Mouse (Mus musculus): ENCODE results near the gene Vil1. TPM values are rescaled to one million over a fixed set of nuclear protein-coding genes. Genes with fewer than 3 reads are reported as not detected.

Vil1 gene
- total and polyA plus RNA-seq, 2 experiments from 2014 or later: 0.31 to 0.38 TPM

GRCm38 (mm10) chr1:74452611-74453045 lies 43.5 kb downstream of the Vil1 start:
- TF ChIP-seq CTCF (IDR thresholded peaks at IDR 0.05): peak; percentile 80
- ATAC-seq (ENCODE audit: low FRiP score) (no peak), DNase-seq (ENCODE audit: low spot score) (peak; percentile 56)
- Histone ChIP-seq H3K36me3 (ENCODE audit: insufficient read depth, low read length) (peaks cover 27% of the 10 kb centered on the region; the same call in 1 of the 2 replicates), H3K27ac (ENCODE audit: low read depth, low read length) (no peak overlapping the region), H3K27me3 (ENCODE audit: insufficient read depth, low read length) (no peaks in the 10 kb centered on the region), H3K4me3 (ENCODE audit: low read depth, low read length) (no peak overlapping the region), H3K9ac (replicated peaks; ENCODE audit: low read length, poor library complexity, severe bottlenecking) (no peak overlapping the region), H3K4me2 (ENCODE audit: low read depth, low read length, poor library complexity, severe bottlenecking) (no peak overlapping the region), H3K4me1 (ENCODE audit: insufficient read depth, low read length) (no peaks in the 10 kb centered on the region), H3K9me3 (ENCODE audit: low read length) (no peaks in the 10 kb centered on the region)
- 59% methylated on average over 4 of the region's 4 CpGs for WGBS

DNA sequence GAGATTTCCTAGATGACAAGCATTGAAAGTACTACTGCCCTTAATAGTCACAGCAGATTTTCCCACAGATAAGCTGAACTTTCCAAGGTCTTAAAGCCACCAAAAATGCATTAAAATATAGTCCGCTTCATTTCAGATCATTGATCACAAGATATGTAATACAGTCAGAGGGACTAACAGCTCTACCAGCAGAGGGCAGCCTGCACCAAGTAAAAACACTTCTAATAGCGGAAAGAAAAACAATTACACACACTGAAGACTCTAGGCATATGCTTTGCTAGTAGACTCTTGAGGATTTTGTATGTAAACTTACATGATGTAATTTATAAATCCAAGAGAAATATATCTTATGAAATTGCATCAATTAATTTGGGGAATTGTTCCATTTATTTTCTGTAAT lies 51.1 kb downstream of the Vil1 start:
- Histone ChIP-seq H3K9me3 (ENCODE audit: low read length) (no peaks in the 10 kb centered on the region), H3K27me3 (ENCODE audit: insufficient read depth, low read length) (no peaks in the 10 kb centered on the region), H3K4me1 (ENCODE audit: insufficient read depth, low read length) (no peaks in the 10 kb centered on the region), H3K36me3 (ENCODE audit: insufficient read depth, low read length) (peaks cover 18% of the 10 kb centered on the region; the same call in 1 of the 2 replicates), H3K9ac (replicated peaks; ENCODE audit: low read length, poor library complexity, severe bottlenecking) (no peak overlapping the region), H3K27ac (ENCODE audit: low read depth, low read length) (no peak overlapping the region), H3K4me3 (ENCODE audit: low read depth, low read length) (no peak overlapping the region), H3K4me2 (ENCODE audit: low read depth, low read length, poor library complexity, severe bottlenecking) (no peak overlapping the region)
- DNase-seq (ENCODE audit: low spot score) (peak; percentile 53), ATAC-seq (ENCODE audit: low FRiP score) (no peak)
- peak; percentile 63 for TF ChIP-seq CTCF (IDR thresholded peaks at IDR 0.05)
- WGBS: 75% methylated on average over 2 of the region's 2 CpGs

MicroRNA genes within 50 kb of the gene (microRNA counts, 519-probe panel; counts per million panel counts)
- 3,914 counts per million, percentile 81 among the panel's probes with 10 or more counts for microRNA mmu-miR-26b

Small RNAs within 50 kb of the gene (microRNA-seq; reads per million reads assigned to microRNA genes)
- gene Mir26b (ENCODE audit: borderline number of aligned reads): 17,340 reads per million, percentile 98 among the genes with 10 or more reads in this experiment

Other genes starting within 250 kb of the Vil1 start
- gene Cxcr1, start 214.7 kb upstream of the Vil1 start, total RNA-seq (2014; rRNA removed): not detected in 2 replicates
- gene Cxcr1, start 214.7 kb upstream of the Vil1 start, polyA plus RNA-seq (2015; fragmentation: Nextera tagmentation; extraction: Ambion mirVana): not detected in 2 replicates
- gene Arpc2, start 173.3 kb upstream of the Vil1 start, total RNA-seq (2014; rRNA removed): 149 and 183 TPM in 2 replicates
- gene Arpc2, start 173.3 kb upstream of the Vil1 start, polyA plus RNA-seq (2015; fragmentation: Nextera tagmentation; extraction: Ambion mirVana): 442 and 464 TPM in 2 replicates
- 0.52 TPM in 1 of 2 replicates, not detected in the other for gene Gpbar1, start 130.8 kb upstream of the Vil1 start, total RNA-seq (2014; rRNA removed)
- 0.16 TPM in 1 of 2 replicates, not detected in the other for gene Gpbar1, start 130.8 kb upstream of the Vil1 start, polyA plus RNA-seq (2015; fragmentation: Nextera tagmentation; extraction: Ambion mirVana)
- gene Aamp, start 124.6 kb upstream of the Vil1 start, total RNA-seq (2014; rRNA removed): 139 and 148 TPM in 2 replicates
- gene Aamp, start 124.6 kb upstream of the Vil1 start, polyA plus RNA-seq (2015; fragmentation: Nextera tagmentation; extraction: Ambion mirVana): 203 and 216 TPM in 2 replicates
- 101 and 116 TPM in 2 replicates for gene Pnkd, start 124.4 kb upstream of the Vil1 start, total RNA-seq (2014; rRNA removed)
- gene Pnkd, start 124.4 kb upstream of the Vil1 start, polyA plus RNA-seq (2015; fragmentation: Nextera tagmentation; extraction: Ambion mirVana): 135 and 140 TPM in 2 replicates
- 9.8 and 20.7 TPM in 2 replicates for gene Tmbim1, start 103.8 kb upstream of the Vil1 start, total RNA-seq (2014; rRNA removed)
- gene Tmbim1, start 103.8 kb upstream of the Vil1 start, polyA plus RNA-seq (2015; fragmentation: Nextera tagmentation; extraction: Ambion mirVana): 9.8 and 10.5 TPM in 2 replicates
- gene Catip, start 47.3 kb upstream of the Vil1 start, total RNA-seq (2014; rRNA removed): 2.7 and 4.0 TPM in 2 replicates
- 1.6 and 2.4 TPM in 2 replicates for gene Catip, start 47.3 kb upstream of the Vil1 start, polyA plus RNA-seq (2015; fragmentation: Nextera tagmentation; extraction: Ambion mirVana)
- 7.8 and 12.6 TPM in 2 replicates for gene Slc11a1, start 34.2 kb upstream of the Vil1 start, total RNA-seq (2014; rRNA removed)
- 1.3 and 1.7 TPM in 2 replicates for gene Slc11a1, start 34.2 kb upstream of the Vil1 start, polyA plus RNA-seq (2015; fragmentation: Nextera tagmentation; extraction: Ambion mirVana)
- gene Ctdsp1, start 17.9 kb upstream of the Vil1 start, total RNA-seq (2014; rRNA removed): 23.9 and 29.3 TPM in 2 replicates
- 11.7 and 12.1 TPM in 2 replicates for gene Ctdsp1, start 17.9 kb upstream of the Vil1 start, polyA plus RNA-seq (2015; fragmentation: Nextera tagmentation; extraction: Ambion mirVana)
- gene Cnot9, start 96.7 kb downstream of the Vil1 start, total RNA-seq (2014; rRNA removed): 40.3 and 40.8 TPM in 2 replicates
- gene Cnot9, start 96.7 kb downstream of the Vil1 start, polyA plus RNA-seq (2015; fragmentation: Nextera tagmentation; extraction: Ambion mirVana): 43.0 and 47.4 TPM in 2 replicates
- gene Plcd4, start 133.5 kb downstream of the Vil1 start, total RNA-seq (2014; rRNA removed): 4.9 and 9.4 TPM in 2 replicates
- 7.1 and 7.3 TPM in 2 replicates for gene Plcd4, start 133.5 kb downstream of the Vil1 start, polyA plus RNA-seq (2015; fragmentation: Nextera tagmentation; extraction: Ambion mirVana)
- gene Usp37, start 134.9 kb downstream of the Vil1 start, total RNA-seq (2014; rRNA removed): 19.3 and 25.7 TPM in 2 replicates
- 16.4 and 18.5 TPM in 2 replicates for gene Usp37, start 134.9 kb downstream of the Vil1 start, polyA plus RNA-seq (2015; fragmentation: Nextera tagmentation; extraction: Ambion mirVana)
- 14.2 and 16.4 TPM in 2 replicates for gene Zfp142, start 178.9 kb downstream of the Vil1 start, total RNA-seq (2014; rRNA removed)
- gene Zfp142, start 178.9 kb downstream of the Vil1 start, polyA plus RNA-seq (2015; fragmentation: Nextera tagmentation; extraction: Ambion mirVana): 4.4 and 7.8 TPM in 2 replicates
- gene Bcs1l, start 178.9 kb downstream of the Vil1 start, total RNA-seq (2014; rRNA removed): 14.7 and 19.9 TPM in 2 replicates
- gene Bcs1l, start 178.9 kb downstream of the Vil1 start, polyA plus RNA-seq (2015; fragmentation: Nextera tagmentation; extraction: Ambion mirVana): 12.4 and 13.6 TPM in 2 replicates
- 60.0 and 60.8 TPM in 2 replicates for gene Rnf25, start 192.0 kb downstream of the Vil1 start, total RNA-seq (2014; rRNA removed)
- gene Rnf25, start 192.0 kb downstream of the Vil1 start, polyA plus RNA-seq (2015; fragmentation: Nextera tagmentation; extraction: Ambion mirVana): 51.3 and 54.0 TPM in 2 replicates
- gene Stk36, start 192.1 kb downstream of the Vil1 start, total RNA-seq (2014; rRNA removed): 9.9 and 10.5 TPM in 2 replicates
- gene Stk36, start 192.1 kb downstream of the Vil1 start, polyA plus RNA-seq (2015; fragmentation: Nextera tagmentation; extraction: Ambion mirVana): 8.7 and 9.6 TPM in 2 replicates

Data from midbrain, postnatal 0 days (tissue).